Mouse (Mus musculus): ENCODE results near the gene Lcn2.

- TF ChIP-seq CTCF (IDR thresholded peaks at IDR 0.05; ENCODE audit: low read depth) (no peak), EP300 (IDR thresholded peaks at IDR 0.05; ENCODE audit: low read depth) (no peak)
Measured at GRCm38 (mm10) chr2:32407144-32407824, 19.2 kb upstream of the Lcn2 start.
